Mouse (Mus musculus) urinary bladder, postnatal 36 days (tissue): ENCODE measurements around the gene Pold4.
"Not testable (repeated sequence)": the region's sequence is repeated elsewhere in the genome, so short reads cannot be mapped to it uniquely, and the experiment has no call there.

Experiments used
- DNase-seq, 2 experiments: peaks; one replicate each; pipeline ENCODE4 v3.0.0; 2022; ENCODE audit warnings: low spot score in 2 of 2, mixed read lengths in 1 of 2

Gene Pold4

GRCm38 (mm10) chr19:4227894-4228678 lies 3.6 kb upstream of the Pold4 start:
- peak; percentile 70 to 73 for DNase-seq

GRCm38 (mm10) chr19:4228891-4229290 lies 2.8 kb upstream of the Pold4 start:
- DNase-seq, result no peak

- DNase-seq, result no peak
Measured at GRCm38 (mm10) chr19:4229451-4230076, 2.1 kb upstream of the Pold4 start.

- DNase-seq, result peak in 1 of 2 experiments; percentile 43
Measured at GRCm38 (mm10) chr19:4230415-4230814, 1.3 kb upstream of the Pold4 start.

- no peak for DNase-seq
Measured at GRCm38 (mm10) chr19:4232186-4232572, 480 bp downstream of the Pold4 start.

GRCm38 (mm10) chr19:4232651-4233050 lies 952 bp downstream of the Pold4 start:
- no peak for DNase-seq

- DNase-seq, result no peak
Measured at GRCm38 (mm10) chr19:4234548-4234947, 2.8 kb downstream of the Pold4 start.

- no peak for DNase-seq
Measured at GRCm38 (mm10) chr19:4240247-4240668, 8.6 kb downstream of the Pold4 start.

- no peak for DNase-seq
Measured at GRCm38 (mm10) chr19:4242416-4242815, 10.7 kb downstream of the Pold4 start.

GRCm38 (mm10) chr19:4244775-4245174 lies 13.1 kb downstream of the Pold4 start:
- no peak for DNase-seq

GRCm38 (mm10) chr19:4247010-4247409 lies 15.3 kb downstream of the Pold4 start:
- DNase-seq, result no peak

GRCm38 (mm10) chr19:4248683-4249082 lies 17.0 kb downstream of the Pold4 start:
- not testable (repeated sequence) for DNase-seq

GRCm38 (mm10) chr19:4254230-4254629 lies 22.5 kb downstream of the Pold4 start:
- DNase-seq, result no peak

GRCm38 (mm10) chr19:4255583-4256162 lies 24.0 kb downstream of the Pold4 start:
- no peak for DNase-seq

- peak; percentile 86 to 92 for DNase-seq
Measured at GRCm38 (mm10) chr19:4257216-4257896, 25.7 kb downstream of the Pold4 start.

GRCm38 (mm10) chr19:4257897-4258252 lies 26.2 kb downstream of the Pold4 start:
- DNase-seq, result no peak

- peak; percentile 45 to 55 for DNase-seq
Measured at GRCm38 (mm10) chr19:4261038-4261698, 29.5 kb downstream of the Pold4 start.

- DNase-seq, result no peak
Measured at GRCm38 (mm10) chr19:4262756-4263155, 31.1 kb downstream of the Pold4 start.

GRCm38 (mm10) chr19:4263702-4264101 lies 32.0 kb downstream of the Pold4 start:
- DNase-seq, result peak; percentile 20 to 28

GRCm38 (mm10) chr19:4264171-4264780 lies 32.6 kb downstream of the Pold4 start:
- DNase-seq, result no peak

GRCm38 (mm10) chr19:4265956-4266355 lies 34.3 kb downstream of the Pold4 start:
- DNase-seq, result no peak
